Mouse (Mus musculus) heart, adult 18-20 months (tissue): ENCODE results near the gene Slc2a9. TPM values are rescaled to one million over a fixed set of nuclear protein-coding genes. Genes with fewer than 3 reads are reported as not detected.
A peak's percentile ranks its signal among the peaks of the same experiment; 100 is the strongest.

ENCODE experiments used
- DNase-seq, 2 experiments: peaks; one replicate each; pipeline ENCODE4 v3.0.0; 2021 to 2022; ENCODE audit warnings: mixed read lengths in 1 of 2
- total RNA-seq, 2 experiments: library from RNA; stranded (reverse); gene quantifications; 2 replicates each; pipeline ENCODE4 v1.2.3; 2021

Gene Slc2a9
- total RNA-seq, 2 experiments from 2014 or later = 1.6 to 2.0 TPM

- peak; percentile 54 to 84 for DNase-seq
Observed at GRCm38 (mm10) chr5:38469891-38470578, 32.9 kb downstream of the Slc2a9 start.

GRCm38 (mm10) chr5:38466569-38467110 lies 36.3 kb downstream of the Slc2a9 start:
- no peak for DNase-seq

DNA sequence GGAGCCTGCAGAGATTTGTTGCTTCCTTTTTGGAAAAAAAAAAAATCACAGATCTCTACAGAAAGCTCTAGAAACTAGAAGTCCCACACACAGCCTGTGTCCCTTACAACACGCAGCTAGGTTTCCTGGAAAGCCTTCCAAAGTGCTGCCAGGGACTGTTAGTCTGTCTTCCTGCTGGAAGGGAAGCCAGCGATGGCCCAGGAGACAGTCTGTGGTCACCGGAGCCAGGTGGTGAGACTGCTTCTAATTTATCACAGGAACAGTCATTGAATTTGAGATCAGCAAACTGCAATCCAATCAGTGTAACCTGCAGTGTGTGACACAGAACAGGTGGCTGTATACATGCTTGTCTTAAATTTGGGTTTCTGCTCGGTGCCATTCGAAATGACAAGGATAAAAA lies 41.7 kb downstream of the Slc2a9 start:
- DNase-seq = no peak

DNA sequence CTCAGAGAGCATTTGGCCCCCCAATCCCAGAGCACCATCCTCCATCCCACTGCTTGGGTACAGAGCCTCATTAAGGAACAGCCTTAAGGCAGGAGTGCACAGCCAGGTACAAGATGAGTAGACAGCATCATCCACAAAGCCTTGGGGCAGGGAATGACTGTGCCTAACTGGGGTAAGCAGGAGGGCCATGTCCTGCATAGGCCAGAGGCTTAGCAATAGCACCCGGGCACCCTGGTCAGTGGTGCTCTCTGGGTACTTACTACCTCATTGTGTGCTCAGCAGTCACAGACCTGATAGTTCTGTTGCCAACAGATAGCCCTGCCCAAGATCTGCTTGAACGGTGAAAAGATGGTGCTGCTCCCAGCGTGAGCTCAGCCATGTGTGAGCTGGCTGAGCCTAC lies 52.0 kb downstream of the Slc2a9 start:
- no peak for DNase-seq

GRCm38 (mm10) chr5:38449607-38450006 lies 53.3 kb downstream of the Slc2a9 start:
- no peak for DNase-seq

DNA sequence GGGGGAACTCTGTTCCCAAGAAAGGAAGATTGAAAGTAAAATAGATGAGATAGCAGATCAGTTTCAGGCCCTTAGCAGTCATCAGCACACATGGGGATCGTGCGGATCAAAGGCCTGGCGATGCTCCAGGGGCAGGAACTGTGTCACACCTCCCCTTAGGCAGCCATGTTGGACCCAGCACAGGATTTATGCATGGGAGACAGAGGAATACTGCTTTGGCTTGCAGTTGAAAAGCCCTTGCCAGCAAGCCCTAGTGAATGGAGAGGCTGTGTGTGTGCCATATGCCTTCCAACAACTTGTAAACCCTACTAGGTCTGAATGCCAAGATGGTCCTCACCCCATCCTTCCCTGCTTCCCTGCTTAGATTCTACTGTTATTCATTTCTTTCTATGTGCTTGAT lies 54.8 kb downstream of the Slc2a9 start:
- no peak for DNase-seq

GRCm38 (mm10) chr5:38446316-38446975 lies 56.5 kb downstream of the Slc2a9 start:
- peak; percentile 18 to 20 for DNase-seq

DNA sequence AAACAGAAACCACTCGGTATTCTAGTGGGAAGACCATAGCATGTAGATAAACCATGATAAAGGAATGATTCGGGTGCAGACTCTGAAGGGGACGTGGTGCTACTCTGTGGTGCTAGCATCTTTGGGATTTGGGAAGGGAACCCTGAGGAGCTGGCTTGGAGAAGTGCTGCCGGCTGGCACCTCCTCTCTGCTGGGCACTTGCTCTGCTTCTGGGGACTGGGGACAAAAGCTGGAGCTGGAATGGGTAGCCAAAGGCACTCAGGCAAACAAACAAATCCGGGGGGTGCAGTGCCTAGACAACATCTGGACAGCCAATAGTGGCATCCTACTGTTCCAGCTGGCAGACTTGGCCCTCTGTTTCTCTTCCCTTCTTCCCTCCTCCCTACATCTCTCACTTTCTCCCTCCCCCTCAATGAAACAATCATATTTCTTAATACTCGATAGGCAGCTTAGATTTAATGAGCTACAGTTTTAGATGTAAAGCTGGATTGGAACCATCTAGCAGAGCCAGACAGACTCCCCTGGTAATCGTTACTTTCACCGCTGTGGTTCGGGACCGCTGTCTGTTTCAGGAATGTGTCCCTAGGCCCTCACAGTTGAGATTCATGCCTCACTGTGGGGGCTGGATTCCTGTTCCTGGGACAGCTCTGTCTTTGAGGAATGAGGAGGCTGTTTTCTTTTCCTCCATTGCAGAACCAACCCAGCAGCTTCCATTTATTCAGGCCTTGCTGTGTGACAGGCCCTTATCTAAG lies 61.7 kb downstream of the Slc2a9 start:
- DNase-seq = no peak

GRCm38 (mm10) chr5:38440252-38441005 lies 62.5 kb downstream of the Slc2a9 start:
- no peak for DNase-seq

DNA sequence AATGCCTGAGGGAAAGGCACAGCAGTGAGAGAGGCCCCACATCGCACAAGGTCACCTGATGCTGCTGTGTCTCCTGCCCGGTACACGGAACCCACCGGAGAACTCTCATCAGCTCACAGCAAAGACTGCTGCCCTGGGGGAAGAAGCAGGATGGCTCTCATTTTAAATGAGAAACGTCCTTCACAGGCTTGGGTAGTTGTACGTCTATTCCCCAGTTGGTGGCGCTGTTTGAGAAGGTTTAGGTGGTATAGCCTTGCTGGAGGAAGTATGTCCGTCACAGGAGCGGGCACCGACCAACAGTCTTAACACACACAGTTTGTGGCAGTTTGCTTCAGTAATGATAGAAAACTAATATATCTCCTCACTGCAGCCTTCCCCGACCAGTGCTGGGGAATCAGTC lies 66.3 kb downstream of the Slc2a9 start:
- DNase-seq = no peak

DNA sequence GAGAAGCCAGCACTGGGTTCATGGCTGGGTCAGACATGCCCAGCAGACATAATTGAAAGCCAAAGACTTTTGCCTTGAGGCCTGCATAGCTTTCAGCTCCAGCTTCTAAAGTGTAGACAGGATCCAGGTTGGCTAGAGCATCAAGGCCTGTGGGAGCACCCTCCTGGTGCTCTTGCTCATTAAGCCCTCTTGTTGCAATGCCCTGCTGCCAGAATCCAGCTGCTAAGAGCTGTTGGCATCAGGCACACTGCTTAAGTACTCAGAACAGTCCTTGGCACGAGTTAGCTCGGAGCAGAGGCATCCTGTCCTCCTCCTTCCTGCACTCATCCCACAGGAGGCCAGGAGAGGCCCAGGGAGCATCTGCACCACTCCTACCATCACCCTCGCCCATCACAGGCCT lies 68.1 kb downstream of the Slc2a9 start:
- DNase-seq = no peak

DNA sequence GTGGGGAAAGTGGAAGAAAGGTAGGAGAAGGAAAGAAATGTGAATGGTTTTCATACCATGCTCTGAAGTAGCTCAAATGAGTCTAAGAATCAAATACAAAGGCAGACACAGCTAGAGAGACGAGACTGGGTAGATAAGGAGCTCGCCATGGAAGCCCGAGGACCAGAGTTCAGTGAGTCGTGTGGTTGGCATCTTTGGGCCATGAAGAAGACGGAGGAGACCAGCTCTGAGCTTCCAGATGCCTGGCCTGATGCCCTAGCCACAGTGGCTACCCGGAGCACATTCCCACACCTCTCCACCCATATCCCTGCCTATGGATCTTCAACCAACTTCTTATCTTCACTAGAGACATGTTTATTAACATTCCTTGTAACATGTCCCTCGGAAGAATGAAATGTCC lies 71.7 kb downstream of the Slc2a9 start:
- DNase-seq = no peak

DNA sequence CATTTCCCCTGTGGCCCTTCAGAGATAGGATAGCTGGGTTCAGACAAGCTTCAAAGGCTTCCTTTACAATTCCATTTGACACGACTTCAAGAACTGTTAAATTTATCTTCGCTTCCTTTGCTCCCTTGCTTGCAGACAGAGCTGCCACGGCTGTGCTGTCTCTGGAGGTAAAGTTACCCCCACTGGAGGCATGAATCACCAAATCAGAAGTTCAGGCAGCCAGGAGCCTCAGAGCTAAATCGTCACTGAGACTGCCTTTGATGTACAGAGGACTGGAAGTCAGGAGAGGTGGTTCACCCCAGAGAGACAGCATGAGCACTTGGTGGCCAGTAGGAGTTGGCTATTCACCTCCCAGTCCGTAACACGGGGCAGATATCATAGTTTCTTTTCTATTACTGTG lies 73.8 kb downstream of the Slc2a9 start:
- DNase-seq = no peak

DNA sequence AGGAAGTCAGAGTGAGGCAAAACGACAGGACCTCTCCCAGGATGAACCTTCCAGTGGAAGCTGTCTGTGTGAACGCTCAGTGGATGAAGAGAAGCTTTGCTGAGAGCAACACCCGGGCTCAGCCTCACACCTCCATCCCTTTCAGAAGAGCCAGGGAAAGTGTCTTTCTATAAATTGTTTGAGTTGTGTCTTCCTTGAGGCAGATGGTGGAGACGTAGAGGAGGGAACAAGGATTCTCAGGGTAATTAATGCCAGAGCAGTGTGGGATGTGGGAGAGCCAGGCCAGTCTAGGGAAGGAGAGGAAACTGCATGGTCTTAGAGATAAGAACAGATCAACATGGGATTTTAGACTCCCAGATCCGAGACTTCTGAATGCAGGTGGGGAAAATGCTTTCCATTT lies 75.2 kb downstream of the Slc2a9 start:
- no peak for DNase-seq

DNA sequence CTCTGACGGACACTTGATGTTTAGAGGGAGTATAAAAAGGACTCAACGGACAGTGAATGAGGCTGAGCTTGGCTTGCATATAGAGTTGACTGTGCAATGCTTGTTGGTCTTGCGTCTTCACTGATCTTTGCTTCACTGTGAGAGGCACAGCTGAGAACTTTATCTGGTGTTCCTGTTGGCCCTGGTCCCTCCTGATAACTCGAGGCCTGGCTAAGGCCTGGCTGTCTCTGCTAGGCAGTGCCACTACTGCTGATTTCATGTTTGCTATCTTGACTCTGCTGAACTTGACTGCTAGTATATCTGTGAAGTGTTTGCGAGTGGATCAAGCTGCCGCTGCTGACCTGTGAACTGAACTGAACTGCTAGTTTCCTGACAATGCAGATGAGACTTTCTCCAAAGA lies 77.4 kb downstream of the Slc2a9 start:
- DNase-seq = no peak

GRCm38 (mm10) chr5:38422426-38422825 lies 80.5 kb downstream of the Slc2a9 start:
- DNase-seq = no peak

GRCm38 (mm10) chr5:38418799-38419198 lies 84.1 kb downstream of the Slc2a9 start:
- DNase-seq = no peak

DNA sequence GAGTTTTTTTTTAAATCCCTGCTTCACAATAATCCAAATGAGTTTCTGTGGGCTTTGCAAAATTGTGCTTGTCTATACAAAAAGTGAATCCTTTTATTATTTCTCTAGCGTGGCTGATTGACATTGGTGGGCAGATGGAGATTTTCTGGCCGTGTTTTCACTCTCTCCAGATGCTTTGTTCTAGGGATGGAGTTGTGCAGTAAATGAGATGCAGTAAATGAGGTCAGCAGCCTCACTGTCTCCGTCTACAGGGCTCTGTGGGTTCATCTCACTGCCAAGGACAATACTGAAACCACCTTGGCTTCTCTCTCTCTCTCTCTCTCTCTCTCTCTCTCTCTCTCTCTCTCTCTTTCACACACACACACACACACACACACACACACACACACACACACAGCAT lies 99.3 kb downstream of the Slc2a9 start:
- no peak for DNase-seq

DNA sequence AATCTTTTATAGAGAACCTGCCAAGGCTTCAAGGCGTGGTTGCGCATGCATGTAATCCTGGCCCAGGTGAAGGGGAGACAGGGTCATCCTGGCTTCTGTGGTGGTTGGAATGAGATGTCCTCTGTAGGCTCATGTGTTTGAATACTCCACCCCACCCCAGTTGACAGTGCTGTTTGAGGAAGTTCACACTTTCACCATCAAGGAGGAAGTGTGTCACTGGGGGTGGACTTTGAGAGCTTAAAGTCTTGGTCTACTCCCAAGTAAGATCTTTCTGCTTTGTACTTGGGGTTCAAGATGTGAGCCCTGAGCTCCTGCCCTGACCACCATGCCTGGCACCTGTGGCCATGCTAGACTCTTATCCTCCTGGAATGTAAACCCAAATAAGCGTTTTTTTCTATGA lies 100.7 kb downstream of the Slc2a9 start:
- peak in 1 of 2 experiments; percentile 6 for DNase-seq

GRCm38 (mm10) chr5:38388857-38389256 lies 114.1 kb downstream of the Slc2a9 start:
- DNase-seq = no peak

DNA sequence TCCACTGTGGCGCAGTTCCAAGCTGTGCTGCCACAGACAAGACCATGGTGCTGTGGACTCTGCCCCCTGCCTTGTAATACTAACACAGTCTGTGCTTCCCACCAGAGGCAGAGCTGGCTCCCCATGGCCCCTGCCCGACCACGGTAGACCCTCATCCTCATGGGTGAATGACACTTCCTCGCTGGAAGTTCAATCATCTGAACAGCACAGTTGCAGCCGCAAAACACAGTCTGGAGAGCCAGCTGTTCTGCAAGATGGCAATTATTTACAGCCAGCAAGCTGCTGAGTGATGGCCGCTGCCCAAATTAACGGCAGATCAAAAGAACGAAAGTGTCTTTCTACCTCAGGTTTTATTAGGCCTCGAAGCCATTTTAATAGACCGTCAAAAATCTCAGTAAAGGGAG lies 114.5 kb downstream of the Slc2a9 start:
- no peak for DNase-seq

GRCm38 (mm10) chr5:38379970-38380369 lies 123.0 kb downstream of the Slc2a9 start:
- DNase-seq = no peak
